Mouse (Mus musculus) kidney, postnatal 25 days (tissue): ENCODE data around the gene Ring1.

Source experiments
- DNase-seq, 2 experiments: peaks; one replicate each; pipeline ENCODE4 v3.0.0; 2021; ENCODE audit warnings: mixed read lengths in 2 of 2

Gene Ring1

GRCm38 (mm10) chr17:33991788-33992664, 32.5 kb downstream of the Ring1 start:
- peak; percentile 47 to 75 for DNase-seq

- DNase-seq = peak; percentile 64 to 82
Measured at GRCm38 (mm10) chr17:33982136-33982535, 42.3 kb downstream of the Ring1 start.

GRCm38 (mm10) chr17:33981192-33981909, 43.1 kb downstream of the Ring1 start:
- peak; percentile 94 for DNase-seq

GRCm38 (mm10) chr17:33980181-33981035, 44.1 kb downstream of the Ring1 start:
- no peak for DNase-seq

- DNase-seq = no peak
Measured at GRCm38 (mm10) chr17:33979512-33980050, 44.9 kb downstream of the Ring1 start.

GRCm38 (mm10) chr17:33978631-33979031, 45.8 kb downstream of the Ring1 start:
- DNase-seq = peak; percentile 91 to 97

GRCm38 (mm10) chr17:33977861-33978557, 46.5 kb downstream of the Ring1 start:
- peak in 1 of 2 experiments; percentile 36 for DNase-seq

- DNase-seq = no peak
Measured at GRCm38 (mm10) chr17:33973572-33973971, 50.9 kb downstream of the Ring1 start.

- DNase-seq = peak in 1 of 2 experiments; percentile 41
Measured at GRCm38 (mm10) chr17:33972691-33973090, 51.8 kb downstream of the Ring1 start.
